Mouse (Mus musculus) neural tube, embryonic 12.5 days (tissue): Measurements from ENCODE around the gene Dock8. TPM values are rescaled to one million over a fixed set of nuclear protein-coding genes. Genes with fewer than 3 reads are reported as not detected.

ENCODE experiments used
- ATAC-seq: fragments of 200-750 bp; cut with Nextera tagmentation; 2 replicates; pipeline ENCODE4 v1.8.0; 2017; ENCODE audit warnings: low read depth, mild to moderate bottlenecking, moderate TSS enrichment, moderate library complexity; ENCODE audit not compliant: low FRiP score
- H3K27ac ChIP-seq: fragments of 300-500 bp; sonication (generic); 2 replicates; pipeline ENCODE4 v1.5.1; 2016
- H3K27me3 ChIP-seq: fragments of 300-500 bp; sonication (generic); replicated peaks from 2 replicates; pipeline ENCODE4 v1.6.1; 2016; ENCODE audit warnings: mild to moderate bottlenecking
- H3K36me3 ChIP-seq: fragments of 300-500 bp; sonication (generic); 2 replicates; pipeline ENCODE4 v1.6.1; 2016; ENCODE audit warnings: mild to moderate bottlenecking
- H3K4me1 ChIP-seq: fragments of 300-500 bp; sonication (generic); 2 replicates; pipeline ENCODE4 v1.6.1; 2016
- H3K4me2 ChIP-seq: fragments of 300-500 bp; sonication (generic); replicated peaks from 2 replicates; pipeline ENCODE4 v1.6.1; 2016; ENCODE audit warnings: mild to moderate bottlenecking
- H3K4me3 ChIP-seq: fragments of 300-500 bp; sonication (generic); 2 replicates; pipeline ENCODE4 v1.5.1; 2016
- H3K9ac ChIP-seq: fragments of 300-500 bp; sonication (generic); 2 replicates; pipeline ENCODE4 v1.6.1; 2016; ENCODE audit warnings: mild to moderate bottlenecking
- H3K9me3 ChIP-seq: fragments of 300-500 bp; sonication (generic); 2 replicates; pipeline ENCODE4 v1.6.1; 2016; ENCODE audit warnings: mild to moderate bottlenecking
- WGBS: fragments of 180-500 bp; shearing (Covaris S2); methylation state at CpG from one replicate; pipeline ENCODE4 v1.1.7; 2016; 5-methylcytosine and 5-hydroxymethylcytosine counted together
- polyA plus RNA-seq: library from polyadenylated mRNA; unstranded; fragments of >200 nt; fragmentation: Nextera tagmentation; extraction: Ambion mirVana; gene quantifications from 2 replicates; pipeline ENCODE4 v1.2.1, GENCODE M21; 2016

Dock8 gene
- polyA plus RNA-seq, 1 experiment from 2014 or later = 0.66 TPM

DNA sequence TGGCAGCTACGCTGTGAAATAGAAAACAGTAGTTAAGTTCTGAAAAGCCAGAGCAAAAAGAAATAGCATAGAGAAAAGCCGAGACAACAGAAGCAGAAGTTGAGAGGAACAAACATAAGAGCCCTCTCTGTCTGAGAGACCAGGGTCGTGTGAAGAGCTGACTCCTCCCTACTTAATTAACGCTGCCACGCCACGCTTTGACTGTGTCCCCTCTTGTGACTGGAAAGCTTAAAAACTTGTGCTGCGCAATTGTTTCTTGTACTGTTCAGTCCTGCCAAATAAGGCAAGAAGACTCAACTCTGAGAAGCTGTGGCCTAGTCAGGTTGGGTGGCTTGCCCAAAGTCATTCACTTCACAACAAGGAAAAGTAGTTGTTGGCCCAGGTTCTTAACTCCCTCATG is 184.7 kb downstream of the Dock8 start:
- Histone ChIP-seq H3K4me3 (no peak overlapping the region), H3K27ac (no peak overlapping the region), H3K4me1 (no peaks in the 10 kb centered on the region), H3K4me2 (no peak overlapping the region), H3K9me3 (no peaks in the 10 kb centered on the region), H3K27me3 (no peaks in the 10 kb centered on the region), H3K36me3 (no peaks in the 10 kb centered on the region), H3K9ac (no peak overlapping the region)
- WGBS = 59% methylated on average over 7 of the region's 7 CpGs
- ATAC-seq = no peak

DNA sequence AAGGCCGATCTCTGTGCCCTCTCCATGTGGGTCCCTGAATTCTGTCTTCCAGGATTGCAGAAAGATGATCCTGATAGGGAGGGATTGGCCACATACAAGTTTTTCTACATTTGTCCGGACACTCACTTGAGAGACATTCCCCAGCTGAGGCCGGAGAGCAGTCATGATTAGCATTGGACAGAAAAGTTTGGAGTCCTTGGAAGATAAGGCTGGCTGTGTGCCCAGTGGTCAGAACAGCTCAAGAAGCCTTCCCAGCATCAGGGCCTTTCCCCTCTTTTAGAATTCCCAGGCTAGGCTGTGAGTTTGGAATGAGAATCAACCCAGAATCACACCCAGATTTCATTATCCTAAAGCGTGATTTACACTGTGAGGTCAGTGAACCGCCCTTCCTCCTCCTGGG is 187.0 kb downstream of the Dock8 start:
- WGBS = 87% methylated on average over 5 of the region's 5 CpGs
- H3K9me3 ChIP-seq = no peaks in the 10 kb centered on the region

DNA sequence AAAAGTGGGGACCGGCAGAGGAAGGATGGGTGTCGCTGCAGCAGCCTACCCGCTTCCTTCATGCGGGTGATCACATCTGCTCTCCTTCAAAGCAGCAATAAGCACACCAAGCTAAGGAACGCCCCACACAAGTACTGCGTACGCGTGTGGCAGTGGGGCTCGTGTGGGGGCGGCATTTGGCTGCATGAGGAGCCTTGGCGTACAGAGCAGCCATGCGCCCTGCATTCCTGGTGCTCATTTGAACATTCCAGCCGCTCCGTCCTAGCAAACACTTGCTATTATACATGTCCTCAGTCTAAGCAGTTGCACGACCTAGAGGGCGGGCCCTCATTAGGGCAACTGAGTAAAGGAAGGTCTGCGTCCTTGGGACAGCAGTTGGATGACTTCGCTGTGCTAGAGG is 188.3 kb downstream of the Dock8 start:
- Histone ChIP-seq H3K36me3 (no peaks in the 10 kb centered on the region), H3K4me2 (no peak overlapping the region), H3K27me3 (no peaks in the 10 kb centered on the region), H3K4me1 (no peaks in the 10 kb centered on the region), H3K9me3 (no peaks in the 10 kb centered on the region), H3K4me3 (no peak overlapping the region), H3K9ac (no peak overlapping the region), H3K27ac (no peak overlapping the region)
- no peak for ATAC-seq
- WGBS = 73% methylated on average over 18 of the region's 18 CpGs

More for the DNA sequence above, 187.0 kb downstream of the Dock8 start:
- H3K4me3 ChIP-seq = no peak overlapping the region
- no peaks in the 10 kb centered on the region for H3K36me3 ChIP-seq
- H3K9ac ChIP-seq = no peak overlapping the region
- H3K27ac ChIP-seq = no peak overlapping the region
- H3K4me2 ChIP-seq = no peak overlapping the region
- H3K27me3 ChIP-seq = no peaks in the 10 kb centered on the region
- ATAC-seq = no peak
- no peaks in the 10 kb centered on the region for H3K4me1 ChIP-seq

GRCm38 (mm10) chr19:25193751-25194150 is 194.4 kb downstream of the Dock8 start:
- Histone ChIP-seq H3K27me3 (no peaks in the 10 kb centered on the region), H3K4me1 (no peaks in the 10 kb centered on the region), H3K4me3 (no peak overlapping the region), H3K27ac (no peak overlapping the region), H3K36me3 (no peaks in the 10 kb centered on the region), H3K9ac (no peak overlapping the region), H3K4me2 (no peak overlapping the region), H3K9me3 (no peaks in the 10 kb centered on the region)
- 91% methylated on average over 9 of the region's 9 CpGs for WGBS
- ATAC-seq = no peak

- no peak overlapping the region for H3K9ac ChIP-seq
- H3K4me3 ChIP-seq = no peak overlapping the region
- ATAC-seq = no peak
- 77% methylated on average over 13 of the region's 13 CpGs for WGBS
- H3K4me1 ChIP-seq = peaks cover 7% of the 10 kb centered on the region; the same call in 1 of the 2 replicates
- no peaks in the 10 kb centered on the region for H3K9me3 ChIP-seq
- no peak overlapping the region for H3K27ac ChIP-seq
- H3K36me3 ChIP-seq = no peaks in the 10 kb centered on the region
- no peak overlapping the region for H3K4me2 ChIP-seq
- no peaks in the 10 kb centered on the region for H3K27me3 ChIP-seq
Measured at GRCm38 (mm10) chr19:25200081-25200860, 200.9 kb downstream of the Dock8 start.

DNA sequence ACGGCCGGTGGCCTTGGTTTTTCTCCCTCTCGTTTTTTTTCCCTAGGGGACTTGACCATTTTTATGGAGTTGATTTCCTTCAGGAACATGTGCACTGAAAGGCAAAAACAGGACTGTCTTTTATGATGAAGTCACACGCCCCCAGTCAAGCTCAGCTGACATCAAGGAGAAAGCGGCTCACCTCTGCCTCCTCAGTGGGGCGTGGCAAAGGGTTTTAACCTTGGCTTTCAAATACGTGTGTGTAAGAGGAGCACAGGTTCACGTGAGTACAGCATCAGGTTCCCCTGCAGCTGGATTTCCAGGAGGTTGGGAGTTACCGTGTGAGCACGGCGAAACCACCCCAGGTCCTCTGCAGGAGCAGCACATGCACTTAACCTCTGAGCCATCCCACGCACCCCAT is 203.7 kb downstream of the Dock8 start:
- ATAC-seq = no peak
- no peak overlapping the region for H3K4me2 ChIP-seq
- H3K9me3 ChIP-seq = no peaks in the 10 kb centered on the region
- 86% methylated on average over 12 of the region's 12 CpGs for WGBS
- H3K4me1 ChIP-seq = peaks cover 13% of the 10 kb centered on the region
- H3K4me3 ChIP-seq = no peak overlapping the region
- H3K27ac ChIP-seq = no peak overlapping the region
- no peaks in the 10 kb centered on the region for H3K36me3 ChIP-seq
- 0 out of 2 replicates have a peak, but pooled peaks cover 4% of the 10 kb centered on the region for H3K27me3 ChIP-seq
- no peak overlapping the region for H3K9ac ChIP-seq

DNA sequence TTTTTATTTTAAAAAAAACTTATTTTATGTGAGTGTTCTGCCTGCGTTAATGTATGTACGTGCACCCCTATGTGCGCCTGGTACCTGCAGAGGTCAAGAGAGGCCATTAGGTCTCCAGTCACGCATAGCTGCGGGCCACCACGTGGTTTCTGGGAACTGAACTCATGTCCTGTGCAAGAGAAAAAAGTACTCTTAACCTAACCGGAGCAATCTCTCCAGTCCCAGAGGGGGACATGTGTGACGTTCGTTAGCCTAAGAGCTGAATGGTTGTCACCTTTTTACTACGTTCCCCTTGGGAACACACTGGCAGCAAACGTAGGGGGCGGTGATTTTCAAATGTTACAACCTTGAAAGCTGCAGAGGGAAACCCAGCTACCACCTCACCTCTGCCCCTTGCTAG is 207.6 kb downstream of the Dock8 start:
- ATAC-seq = no peak
- Histone ChIP-seq H3K9ac (no peak overlapping the region), H3K27me3 (0 out of 2 replicates have a peak, but pooled peaks cover 4% of the 10 kb centered on the region), H3K9me3 (no peaks in the 10 kb centered on the region), H3K36me3 (no peaks in the 10 kb centered on the region), H3K4me2 (no peak overlapping the region), H3K4me1 (peaks cover 16% of the 10 kb centered on the region), H3K27ac (no peak overlapping the region), H3K4me3 (no peak overlapping the region)
- WGBS = 52% methylated on average over 12 of the region's 12 CpGs

- Histone ChIP-seq H3K27ac (no peak overlapping the region), H3K27me3 (0 out of 2 replicates have a peak, but pooled peaks cover 4% of the 10 kb centered on the region), H3K9ac (0 out of 2 replicates have a peak overlapping the region, but pooled peaks have one; percentile 6), H3K4me3 (0 out of 2 replicates have a peak overlapping the region, but pooled peaks have one; percentile 9), H3K4me1 (peaks cover 16% of the 10 kb centered on the region), H3K4me2 (peak overlapping the region; percentile 51), H3K36me3 (no peaks in the 10 kb centered on the region), H3K9me3 (no peaks in the 10 kb centered on the region)
- ATAC-seq = peak; percentile 65; the same call in 1 of the 2 replicates
- 9% methylated on average over 23 of the region's 23 CpGs for WGBS
Measured at GRCm38 (mm10) chr19:25207731-25208361, 208.5 kb downstream of the Dock8 start.

GRCm38 (mm10) chr19:25208596-25209110 is 209.3 kb downstream of the Dock8 start:
- H3K4me2 ChIP-seq = peak overlapping the region; percentile 51
- no peak for ATAC-seq
- no peak overlapping the region for H3K9ac ChIP-seq

GRCm38 (mm10) chr19:25220611-25221010 is 221.3 kb downstream of the Dock8 start:
- H3K4me3 ChIP-seq = no peak overlapping the region
- H3K36me3 ChIP-seq = no peaks in the 10 kb centered on the region
- H3K4me2 ChIP-seq = no peak overlapping the region
- H3K27me3 ChIP-seq = no peaks in the 10 kb centered on the region
- H3K27ac ChIP-seq = no peak overlapping the region
- no peak for ATAC-seq
- H3K9me3 ChIP-seq = no peaks in the 10 kb centered on the region
- WGBS = 83% methylated on average over 2 of the region's 2 CpGs
- H3K9ac ChIP-seq = no peak overlapping the region
- H3K4me1 ChIP-seq = no peaks in the 10 kb centered on the region

More at GRCm38 (mm10) chr19:25208596-25209110, 209.3 kb downstream of the Dock8 start:
- peaks cover 16% of the 10 kb centered on the region for H3K4me1 ChIP-seq
- no peak overlapping the region for H3K27ac ChIP-seq
- 66% methylated on average over 11 of the region's 11 CpGs for WGBS
- 0 out of 2 replicates have a peak, but pooled peaks cover 4% of the 10 kb centered on the region for H3K27me3 ChIP-seq
- H3K9me3 ChIP-seq = no peaks in the 10 kb centered on the region
- no peaks in the 10 kb centered on the region for H3K36me3 ChIP-seq
- no peak overlapping the region for H3K4me3 ChIP-seq

GRCm38 (mm10) chr19:25221964-25222640 is 222.8 kb downstream of the Dock8 start:
- no peaks in the 10 kb centered on the region for H3K4me1 ChIP-seq
- WGBS = 74% methylated on average over 9 of the region's 9 CpGs
- no peak overlapping the region for H3K27ac ChIP-seq
- no peak overlapping the region for H3K4me2 ChIP-seq
- no peak overlapping the region for H3K9ac ChIP-seq
- no peak for ATAC-seq
- H3K4me3 ChIP-seq = no peak overlapping the region
- no peaks in the 10 kb centered on the region for H3K9me3 ChIP-seq
- H3K27me3 ChIP-seq = no peaks in the 10 kb centered on the region
- no peaks in the 10 kb centered on the region for H3K36me3 ChIP-seq
